ENCODE assay signal across 24 mouse cellular contexts in the genomic region with DNA sequence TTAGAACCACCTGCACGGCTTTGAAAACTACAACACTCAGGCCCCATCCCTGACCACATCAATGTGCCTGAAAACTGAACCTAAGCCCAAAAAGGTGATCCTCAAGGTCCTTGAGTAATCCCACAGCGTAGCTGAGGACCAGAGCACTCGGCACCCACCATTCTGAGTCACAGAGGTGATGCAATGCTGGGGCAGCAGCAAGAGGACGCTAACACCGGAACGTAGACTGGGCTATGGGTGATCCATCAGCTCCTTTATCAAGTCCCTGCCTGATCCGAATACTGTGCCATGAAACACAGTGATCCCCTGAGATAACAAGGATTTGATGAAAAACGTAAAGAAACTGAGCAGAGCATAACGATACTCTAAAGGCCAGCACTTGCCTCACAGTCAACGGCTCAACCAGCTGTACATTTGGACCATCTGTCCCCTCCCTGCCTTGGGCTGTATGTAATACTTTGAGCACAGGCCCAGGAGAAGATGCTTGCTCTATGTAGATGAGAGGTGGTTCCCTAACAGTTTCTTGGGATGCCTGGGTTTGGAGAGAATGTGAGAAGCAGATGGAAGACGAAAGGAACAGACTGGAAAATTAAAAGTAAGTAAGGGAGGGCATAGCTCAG. TPM values are rescaled to one million over a fixed set of nuclear protein-coding genes. Genes with fewer than 3 reads are reported as not detected.
A peak's percentile ranks its signal among the peaks of the same experiment; 100 is the strongest.
DNase-seq lines count a peak whose midpoint lies in the region; ATAC-seq and TF ChIP-seq lines count a peak whose summit lies in the region.
"Had no signal": no experiment of that assay in that cellular context is flagged by ENCODE, and none has a peak within 500 bp of the region (broad histone marks: within the 10 kb centered on the region; RNA-seq: fewer than 3 reads in every experiment).

No protein-coding gene starts in this region.

- H3K9ac ChIP-seq in forebrain, postnatal 0 days, result no peak overlapping the region
- no peak overlapping the region for H3K9ac ChIP-seq in limb, embryonic 12.5 days (replicated peaks)
- no peak overlapping the region for H3K9ac ChIP-seq in midbrain, embryonic 11.5 days (ENCODE audit: low read length)
- H3K9ac ChIP-seq: embryonic facial prominence, embryonic 12.5 days; heart, embryonic 13.5 days; midbrain, embryonic 15.5 days had no signal

- TF ChIP-seq POLR2A in cortical plate, adult 2 months (IDR thresholded peaks at IDR 0.05; ENCODE audit: extremely low read depth, insufficient read depth, low read length), result no peak

- no peak for TF ChIP-seq CTCF in forebrain, postnatal 0 days (IDR thresholded peaks at IDR 0.05; ENCODE audit: low read depth)
- TF ChIP-seq CTCF in cortical plate, adult 2 months (IDR thresholded peaks at IDR 0.05; ENCODE audit: extremely low read depth, insufficient read depth, low read length), result no peak

- H3K4me2 ChIP-seq in forebrain, postnatal 0 days (ENCODE audit: low read depth), result peak overlapping the region; percentile 90
- H3K4me2 ChIP-seq in limb, embryonic 12.5 days, result peak overlapping the region; percentile 86
- no peak overlapping the region for H3K4me2 ChIP-seq in midbrain, embryonic 11.5 days
- H3K4me2 ChIP-seq: embryonic facial prominence, embryonic 12.5 days; heart, embryonic 13.5 days; liver, embryonic 11.5 days; midbrain, embryonic 15.5 days had no signal

- H3K27ac ChIP-seq in forebrain, postnatal 0 days (ENCODE audit: low read depth, low read length), result no peak overlapping the region
- no peak overlapping the region for H3K27ac ChIP-seq in forebrain, embryonic 10.5 days
- no peak overlapping the region for H3K27ac ChIP-seq in limb, embryonic 12.5 days
- H3K27ac ChIP-seq in limb, embryonic 10.5 days, result no peak overlapping the region
- H3K27ac ChIP-seq in cortical plate, adult 2 months (ENCODE audit: insufficient read depth, low read length), result no peak overlapping the region
- H3K27ac ChIP-seq in midbrain, embryonic 11.5 days (ENCODE audit: low read depth, low read length), result no peak overlapping the region
- H3K27ac ChIP-seq: embryonic facial prominence, embryonic 12.5 days; gastrocnemius, adult 2 months; heart, embryonic 13.5 days; midbrain, embryonic 15.5 days had no signal

- no peak overlapping the region for H3K4me3 ChIP-seq in forebrain, postnatal 0 days (ENCODE audit: low read depth, low read length)
- H3K4me3 ChIP-seq in forebrain, embryonic 10.5 days, result no peak overlapping the region
- H3K4me3 ChIP-seq in limb, embryonic 12.5 days (replicated peaks), result no peak overlapping the region
- H3K4me3 ChIP-seq in limb, embryonic 10.5 days, result no peak overlapping the region
- H3K4me3 ChIP-seq in cortical plate, adult 2 months (ENCODE audit: insufficient read depth, low read length), result peak overlapping the region; percentile 24
- H3K4me3 ChIP-seq in midbrain, embryonic 11.5 days (ENCODE audit: low read depth, low read length), result no peak overlapping the region
- H3K4me3 ChIP-seq: embryonic facial prominence, embryonic 12.5 days; erythroblast, embryonic 14.5 days; gastrocnemius, adult 2 months; heart, embryonic 13.5 days; megakaryocyte, embryonic 14.5 days; midbrain, embryonic 15.5 days; myocyte had no signal

- peak; percentile 17 for DNase-seq in forebrain, postnatal 0 days
- DNase-seq in forebrain, embryonic 10.5 days (ENCODE audit: extremely low spot score, low spot score), result no peak
- no peak for DNase-seq in limb, embryonic 10.5 days (ENCODE audit: low spot score)
- no peak for DNase-seq in midbrain, embryonic 11.5 days (ENCODE audit: low spot score, missing footprints)
- DNase-seq: B cell, adult 2 months; gastrocnemius, adult 2 months; heart, adult 18-20 months; heart, postnatal 36 days; layer of hippocampus, postnatal 36 days; lung, adult 18-20 months; lung, postnatal 14 days; right cerebral cortex, adult 18-20 months had no signal

- no peaks in the 10 kb centered on the region for H3K27me3 ChIP-seq in forebrain, postnatal 0 days (ENCODE audit: insufficient read depth, low read length)
- peaks cover 30% of the 10 kb centered on the region for H3K27me3 ChIP-seq in forebrain, embryonic 10.5 days (ENCODE audit: poor library complexity, severe bottlenecking)
- no peaks in the 10 kb centered on the region for H3K27me3 ChIP-seq in limb, embryonic 12.5 days
- H3K27me3 ChIP-seq in limb, embryonic 10.5 days (ENCODE audit: low read depth, poor library complexity, severe bottlenecking), result no peaks in the 10 kb centered on the region
- H3K27me3 ChIP-seq in midbrain, embryonic 11.5 days (ENCODE audit: control insufficient read depth, insufficient read depth, low read length), result no peaks in the 10 kb centered on the region
- H3K27me3 ChIP-seq: embryonic facial prominence, embryonic 12.5 days; midbrain, embryonic 15.5 days had no signal

- 81% methylated on average over 11 of the region's 11 CpGs for WGBS in forebrain, postnatal 0 days
- 93% methylated on average over 11 of the region's 11 CpGs for WGBS in forebrain, embryonic 10.5 days
- 84% methylated on average over 11 of the region's 11 CpGs for WGBS in limb, embryonic 12.5 days
- 93% methylated on average over 11 of the region's 11 CpGs for WGBS in limb, embryonic 10.5 days
- 88% methylated on average over 11 of the region's 11 CpGs for WGBS in midbrain, embryonic 11.5 days

- no peaks in the 10 kb centered on the region for H3K9me3 ChIP-seq in forebrain, postnatal 0 days (ENCODE audit: low read length)
- H3K9me3 ChIP-seq in forebrain, embryonic 10.5 days, result no peaks in the 10 kb centered on the region
- H3K9me3 ChIP-seq in limb, embryonic 12.5 days, result no peaks in the 10 kb centered on the region
- no peaks in the 10 kb centered on the region for H3K9me3 ChIP-seq in limb, embryonic 10.5 days (replicated peaks)
- no peaks in the 10 kb centered on the region for H3K9me3 ChIP-seq in midbrain, embryonic 11.5 days (ENCODE audit: control insufficient read depth, low read length)
- H3K9me3 ChIP-seq: embryonic facial prominence, embryonic 12.5 days; heart, embryonic 13.5 days; megakaryocyte, embryonic 14.5 days; midbrain, embryonic 15.5 days had no signal

- no peak for ATAC-seq in forebrain, postnatal 0 days
- no peak for ATAC-seq in limb, embryonic 12.5 days (ENCODE audit: insufficient number of reproducible peaks, insufficient read depth, low FRiP score, low TSS enrichment, low read depth)
- ATAC-seq in midbrain, embryonic 11.5 days (ENCODE audit: low FRiP score), result no peak
- ATAC-seq in inflammation-experienced regulatory T-cells, adult 6 months, result no peak
- ATAC-seq: forebrain, embryonic 16.5 days; intestine, postnatal 0 days; midbrain, embryonic 15.5 days had no signal

- no peaks in the 10 kb centered on the region for H3K4me1 ChIP-seq in forebrain, postnatal 0 days (ENCODE audit: insufficient read depth)
- H3K4me1 ChIP-seq in forebrain, embryonic 10.5 days, result peaks cover 28% of the 10 kb centered on the region
- H3K4me1 ChIP-seq in limb, embryonic 12.5 days (replicated peaks), result peaks cover 17% of the 10 kb centered on the region; the same call in 1 of the 2 replicates
- H3K4me1 ChIP-seq in limb, embryonic 10.5 days, result peaks cover 29% of the 10 kb centered on the region
- no peaks in the 10 kb centered on the region; the same call in 1 of the 2 replicates for H3K4me1 ChIP-seq in cortical plate, adult 2 months (ENCODE audit: control insufficient read depth, insufficient read depth, low read length)
- H3K4me1 ChIP-seq in midbrain, embryonic 11.5 days (ENCODE audit: control insufficient read depth, insufficient read depth, low read length), result peaks cover 7% of the 10 kb centered on the region

- H3K36me3 ChIP-seq in forebrain, postnatal 0 days (ENCODE audit: insufficient read depth), result no peaks in the 10 kb centered on the region
- H3K36me3 ChIP-seq in forebrain, embryonic 10.5 days (replicated peaks), result no peaks in the 10 kb centered on the region
- H3K36me3 ChIP-seq in limb, embryonic 12.5 days, result peaks cover 3% of the 10 kb centered on the region; the same call in 1 of the 2 replicates
- no peaks in the 10 kb centered on the region for H3K36me3 ChIP-seq in limb, embryonic 10.5 days
- no peaks in the 10 kb centered on the region for H3K36me3 ChIP-seq in midbrain, embryonic 11.5 days (ENCODE audit: control insufficient read depth, insufficient read depth, low read length)
- H3K36me3 ChIP-seq: embryonic facial prominence, embryonic 12.5 days; heart, embryonic 13.5 days; midbrain, embryonic 15.5 days had no signal

RNA-seq across cellular contexts. Expression of gene Kcnmb4, which starts 3.3 kb away (rescaled TPM):
- 68.5 and 83.6 TPM in 2 replicates for total RNA-seq in forebrain, postnatal 0 days (2014; rRNA removed)
- polyA plus RNA-seq in forebrain, postnatal 0 days (2015; fragmentation: Nextera tagmentation; extraction: Ambion mirVana), result 29.7 and 40.4 TPM in 2 replicates
- 6.5 and 6.8 TPM in 2 replicates for polyA plus RNA-seq in forebrain, embryonic 10.5 days (2016; fragmentation: Nextera tagmentation; extraction: Ambion mirVana)
- 35.5 and 38.7 TPM in 2 replicates for polyA plus RNA-seq in limb, embryonic 12.5 days (2016; fragmentation: Nextera tagmentation; extraction: Ambion mirVana)
- polyA plus RNA-seq in limb, embryonic 10.5 days (2016; fragmentation: Nextera tagmentation; extraction: Ambion mirVana), result 8.5 and 13.4 TPM in 2 replicates
- 117 and 129 TPM in 2 replicates for polyA plus RNA-seq in cortical plate, adult 2 months (2012; rRNA removed)
- polyA plus RNA-seq in midbrain, embryonic 11.5 days (2014; fragmentation: Nextera tagmentation; extraction: Ambion mirVana), result 9.5 and 11.2 TPM in 2 replicates
- 1 to 10 TPM; 1.6 to 2.1 (median 1.9) TPM for polyA plus RNA-seq in inflammation-experienced regulatory T-cells, adult 6 months (2017; shearing (Covaris generic))
- polyA plus RNA-seq: erythroblast, embryonic 14.5 days had no signal
